Mouse (Mus musculus) midbrain, embryonic 13.5 days (tissue): ENCODE measurements at regions not wholly inside any gene's neighbourhood (a gene's known extent, or its start where the extent isn't known, plus 50 kb on each side); places are given as distances from the start of the nearest gene placed in this dataset.

Experiments
- ATAC-seq: fragments of 200-750 bp; cut with Nextera tagmentation; 2 replicates; pipeline ENCODE4 v1.8.0; 2017; ENCODE audit warnings: mild to moderate bottlenecking, moderate TSS enrichment, moderate library complexity
- H3K27ac ChIP-seq: fragments of 300-500 bp; sonication (generic); 2 replicates; pipeline ENCODE4 v1.5.1; 2015; ENCODE audit warnings: inconsistent platforms, mild to moderate bottlenecking, moderate library complexity
- H3K27me3 ChIP-seq: fragments of 300-500 bp; sonication (generic); 2 replicates; pipeline ENCODE4 v1.6.1; 2015; ENCODE audit warnings: mild to moderate bottlenecking, inconsistent platforms
- H3K36me3 ChIP-seq: fragments of 300-500 bp; sonication (generic); 2 replicates; pipeline ENCODE4 v1.6.1; 2015; ENCODE audit warnings: mild to moderate bottlenecking, inconsistent platforms
- H3K4me1 ChIP-seq: fragments of 300-500 bp; sonication (generic); replicated peaks from 2 replicates; pipeline ENCODE4 v1.6.1; 2015; ENCODE audit warnings: inconsistent platforms
- H3K4me2 ChIP-seq: fragments of 300-500 bp; sonication (generic); replicated peaks from 2 replicates; pipeline ENCODE4 v1.6.1; 2015; ENCODE audit warnings: moderate library complexity, mild to moderate bottlenecking, inconsistent platforms
- H3K4me3 ChIP-seq: fragments of 300-500 bp; sonication (generic); replicated peaks from 2 replicates; pipeline ENCODE4 v1.5.1; 2015; ENCODE audit warnings: mild to moderate bottlenecking, inconsistent platforms
- H3K9ac ChIP-seq: fragments of 300-500 bp; sonication (generic); replicated peaks from 2 replicates; pipeline ENCODE4 v1.6.1; 2015; ENCODE audit warnings: mild to moderate bottlenecking, inconsistent platforms
- H3K9me3 ChIP-seq: fragments of 300-500 bp; sonication (generic); 2 replicates; pipeline ENCODE4 v1.6.1; 2016; ENCODE audit warnings: mild to moderate bottlenecking, inconsistent platforms
- WGBS: fragments of 180-500 bp; shearing (Covaris S2); methylation state at CpG from one replicate; pipeline ENCODE4 v1.1.7; 2015; 5-methylcytosine and 5-hydroxymethylcytosine counted together

DNA sequence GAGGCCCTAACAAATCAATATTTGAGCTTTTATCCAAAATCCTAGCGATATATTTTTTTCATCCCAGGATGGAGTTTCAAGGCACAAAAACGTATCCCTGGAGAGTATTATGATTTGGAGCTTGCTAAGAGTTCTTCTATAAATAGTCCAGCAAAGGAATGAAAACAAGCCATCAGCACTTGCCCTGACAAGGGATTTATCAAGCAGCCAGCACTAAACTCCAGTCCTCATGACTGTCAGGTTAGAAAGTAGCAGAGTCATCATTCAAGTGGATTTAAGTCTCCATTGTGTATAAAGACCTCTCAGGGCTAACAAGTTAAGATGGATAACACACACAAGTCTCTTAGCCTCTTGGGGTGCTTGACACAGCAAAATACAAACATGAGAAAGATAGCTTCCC lies 148.6 kb upstream of the Ust start:
- WGBS: 77% methylated on average over 2 of the region's 2 CpGs

DNA sequence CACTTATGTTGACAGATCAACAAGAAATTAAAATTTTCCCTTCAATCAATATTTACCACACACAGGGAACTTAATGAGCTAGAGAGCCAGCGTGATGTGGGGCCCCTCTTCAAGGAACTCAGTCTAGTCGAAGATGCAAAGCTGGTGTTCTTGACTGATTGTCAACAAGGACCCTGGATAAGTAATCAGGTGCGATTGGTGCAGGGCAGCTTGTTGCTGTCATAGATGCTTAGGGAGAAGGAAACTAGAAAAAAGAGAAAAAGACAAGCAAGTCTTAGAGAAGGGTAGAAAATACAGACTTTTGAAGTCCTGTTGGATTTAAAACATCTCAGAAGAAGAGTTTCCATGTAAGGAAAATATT lies 140.3 kb upstream of the Ust start:
- 79% methylated on average over 3 of the region's 3 CpGs for WGBS
- H3K9ac ChIP-seq: no peak overlapping the region
- ATAC-seq: no peak

More for the DNA sequence above, 148.6 kb upstream of the Ust start:
- Histone ChIP-seq H3K4me2 (no peak overlapping the region), H3K4me1 (no peaks in the 10 kb centered on the region), H3K9ac (no peak overlapping the region), H3K27ac (no peak overlapping the region), H3K9me3 (peaks cover 4% of the 10 kb centered on the region; the same call in 1 of the 2 replicates), H3K27me3 (no peaks in the 10 kb centered on the region), H3K4me3 (no peak overlapping the region), H3K36me3 (no peaks in the 10 kb centered on the region)
- no peak for ATAC-seq

GRCm38 (mm10) chr10:8658024-8658933 lies 139.7 kb upstream of the Ust start:
- H3K4me3 ChIP-seq: no peak overlapping the region
- no peak overlapping the region for H3K4me2 ChIP-seq
- H3K36me3 ChIP-seq: no peaks in the 10 kb centered on the region
- ATAC-seq: no peak
- no peaks in the 10 kb centered on the region for H3K4me1 ChIP-seq
- no peaks in the 10 kb centered on the region for H3K9me3 ChIP-seq
- H3K27me3 ChIP-seq: no peaks in the 10 kb centered on the region
- no peak overlapping the region for H3K9ac ChIP-seq
- 92% methylated on average over 6 of the region's 6 CpGs for WGBS
- H3K27ac ChIP-seq: no peak overlapping the region

More for the DNA sequence above, 140.3 kb upstream of the Ust start:
- H3K4me2 ChIP-seq: no peak overlapping the region
- no peak overlapping the region for H3K4me3 ChIP-seq
- H3K27ac ChIP-seq: no peak overlapping the region
- H3K36me3 ChIP-seq: no peaks in the 10 kb centered on the region
- no peaks in the 10 kb centered on the region for H3K9me3 ChIP-seq
- no peaks in the 10 kb centered on the region for H3K27me3 ChIP-seq
- H3K4me1 ChIP-seq: no peaks in the 10 kb centered on the region

DNA sequence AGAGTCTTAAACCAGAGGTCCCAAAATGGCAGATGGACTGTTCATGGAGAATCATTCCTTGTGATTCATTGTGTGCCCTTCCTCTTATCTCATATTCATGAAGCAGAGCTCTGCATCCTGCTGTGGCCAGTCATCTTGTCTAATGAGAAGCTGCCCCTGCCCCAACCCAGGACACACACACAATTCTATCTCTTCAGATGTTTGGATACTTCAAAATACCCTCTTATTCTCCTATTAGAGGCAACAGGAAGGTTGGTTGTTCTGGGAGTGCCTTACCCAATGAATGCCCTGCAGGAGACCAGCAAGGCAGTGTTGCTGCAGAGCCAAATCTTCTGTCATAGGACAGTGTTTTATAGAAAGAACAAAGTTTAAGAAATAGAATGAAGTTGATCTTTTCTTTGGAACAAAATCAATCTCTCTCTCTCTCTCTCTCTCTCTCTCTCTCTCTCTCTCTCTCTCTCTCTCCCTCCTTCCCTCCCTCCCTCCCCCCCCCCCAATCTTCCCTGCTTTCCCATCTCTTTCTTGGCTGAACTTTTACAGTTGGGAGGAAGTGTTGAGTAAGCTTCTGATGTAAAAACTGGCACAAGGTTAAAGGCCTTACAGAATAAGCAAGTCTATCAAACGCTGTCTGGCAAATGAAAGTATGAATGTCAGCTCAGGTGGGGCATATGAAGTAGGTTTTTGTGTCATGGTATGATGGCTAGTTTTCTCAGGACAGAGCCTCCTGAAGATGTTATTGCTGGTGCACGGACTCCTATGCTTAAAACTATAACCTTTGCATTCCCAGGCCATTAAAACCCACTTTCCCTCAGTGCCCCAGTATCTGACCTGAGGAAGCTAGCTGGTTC lies 138.8 kb upstream of the Ust start:
- no peaks in the 10 kb centered on the region for H3K36me3 ChIP-seq
- no peak for ATAC-seq
- no peak overlapping the region for H3K4me3 ChIP-seq
- no peaks in the 10 kb centered on the region for H3K4me1 ChIP-seq
- no peaks in the 10 kb centered on the region for H3K9me3 ChIP-seq
- no peak overlapping the region for H3K4me2 ChIP-seq
- no peaks in the 10 kb centered on the region for H3K27me3 ChIP-seq
- H3K9ac ChIP-seq: no peak overlapping the region
- no peak overlapping the region for H3K27ac ChIP-seq
- 90% methylated on average over 2 of the region's 2 CpGs for WGBS

DNA sequence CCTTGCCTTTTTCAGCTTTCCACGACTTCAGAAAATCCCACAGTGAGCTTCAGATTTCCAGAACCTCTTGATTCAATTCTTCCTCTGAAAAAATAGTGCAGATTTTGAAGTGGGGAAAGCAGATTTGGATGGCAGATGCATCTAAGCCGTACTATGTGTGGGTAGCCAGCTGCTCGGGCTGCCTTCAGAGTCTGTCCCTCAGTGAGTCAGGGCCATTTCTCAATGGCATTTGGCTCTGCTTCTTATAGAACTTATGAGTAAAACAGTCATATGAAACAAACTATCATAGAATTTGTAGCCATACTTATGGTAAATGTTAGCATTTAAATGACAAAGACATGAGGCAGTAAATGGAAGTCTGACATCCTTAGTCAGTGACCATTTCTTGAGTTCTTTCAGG lies 135.0 kb upstream of the Ust start:
- no peaks in the 10 kb centered on the region for H3K36me3 ChIP-seq
- no peaks in the 10 kb centered on the region for H3K9me3 ChIP-seq
- H3K9ac ChIP-seq: no peak overlapping the region
- H3K4me1 ChIP-seq: no peaks in the 10 kb centered on the region
- no peak overlapping the region for H3K4me3 ChIP-seq
- no peaks in the 10 kb centered on the region for H3K27me3 ChIP-seq
- no peak for ATAC-seq
- H3K27ac ChIP-seq: no peak overlapping the region
- H3K4me2 ChIP-seq: no peak overlapping the region
- 87% methylated on average over 3 of the region's 3 CpGs for WGBS

- Histone ChIP-seq H3K36me3 (no peaks in the 10 kb centered on the region), H3K9ac (no peak overlapping the region), H3K27ac (no peak overlapping the region), H3K4me1 (no peaks in the 10 kb centered on the region), H3K9me3 (no peaks in the 10 kb centered on the region), H3K4me3 (no peak overlapping the region), H3K4me2 (no peak overlapping the region), H3K27me3 (no peaks in the 10 kb centered on the region)
- WGBS: 90% methylated on average over 3 of the region's 3 CpGs
- ATAC-seq: no peak
These were observed 123.6 kb upstream of the Ust start for GRCm38 (mm10) chr10:8642266-8642665.

GRCm38 (mm10) chr10:8624229-8624911 lies 105.7 kb upstream of the Ust start:
- no peaks in the 10 kb centered on the region for H3K36me3 ChIP-seq
- H3K4me2 ChIP-seq: no peak overlapping the region
- H3K9me3 ChIP-seq: no peaks in the 10 kb centered on the region
- H3K27ac ChIP-seq: no peak overlapping the region
- no peak overlapping the region for H3K4me3 ChIP-seq
- ATAC-seq: no peak
- H3K27me3 ChIP-seq: no peaks in the 10 kb centered on the region
- H3K4me1 ChIP-seq: no peaks in the 10 kb centered on the region
- WGBS: 88% methylated on average over 14 of the region's 14 CpGs
- no peak overlapping the region for H3K9ac ChIP-seq

GRCm38 (mm10) chr10:8618676-8619075 lies 100.1 kb upstream of the Ust start:
- H3K9me3 ChIP-seq: no peaks in the 10 kb centered on the region
- H3K36me3 ChIP-seq: no peaks in the 10 kb centered on the region
- 80% methylated on average over 1 of the region's 1 CpGs for WGBS
- H3K4me1 ChIP-seq: no peaks in the 10 kb centered on the region
- no peak overlapping the region for H3K27ac ChIP-seq
- H3K27me3 ChIP-seq: no peaks in the 10 kb centered on the region
- no peak for ATAC-seq
- no peak overlapping the region for H3K9ac ChIP-seq
- H3K4me3 ChIP-seq: no peak overlapping the region
- no peak overlapping the region for H3K4me2 ChIP-seq

- no peak overlapping the region for H3K4me3 ChIP-seq
- no peak overlapping the region for H3K27ac ChIP-seq
- no peaks in the 10 kb centered on the region for H3K36me3 ChIP-seq
- WGBS: 89% methylated on average over 4 of the region's 4 CpGs
- H3K4me2 ChIP-seq: no peak overlapping the region
- no peaks in the 10 kb centered on the region for H3K9me3 ChIP-seq
- no peak for ATAC-seq
- no peaks in the 10 kb centered on the region for H3K27me3 ChIP-seq
- no peak overlapping the region for H3K9ac ChIP-seq
- no peaks in the 10 kb centered on the region for H3K4me1 ChIP-seq
These were observed 96.9 kb upstream of the Ust start for GRCm38 (mm10) chr10:8615452-8616025.

- no peak overlapping the region for H3K4me2 ChIP-seq
- no peak for ATAC-seq
- 88% methylated on average over 5 of the region's 5 CpGs for WGBS
- no peaks in the 10 kb centered on the region for H3K27me3 ChIP-seq
- no peaks in the 10 kb centered on the region for H3K36me3 ChIP-seq
- no peak overlapping the region for H3K4me3 ChIP-seq
- no peaks in the 10 kb centered on the region for H3K4me1 ChIP-seq
- H3K9me3 ChIP-seq: no peaks in the 10 kb centered on the region
- H3K27ac ChIP-seq: no peak overlapping the region
- H3K9ac ChIP-seq: no peak overlapping the region
These were observed 71.4 kb upstream of the Ust start for GRCm38 (mm10) chr10:8589871-8590533.

GRCm38 (mm10) chr10:8589106-8589505 lies 70.5 kb upstream of the Ust start:
- 90% methylated on average over 1 of the region's 1 CpGs for WGBS
- Histone ChIP-seq H3K9ac (no peak overlapping the region), H3K4me3 (no peak overlapping the region), H3K4me2 (no peak overlapping the region), H3K4me1 (no peaks in the 10 kb centered on the region), H3K36me3 (no peaks in the 10 kb centered on the region), H3K9me3 (no peaks in the 10 kb centered on the region), H3K27ac (no peak overlapping the region), H3K27me3 (no peaks in the 10 kb centered on the region)
- ATAC-seq: no peak
